Mouse (Mus musculus) forebrain, embryonic 11.5 days (tissue): Measurements from ENCODE around the gene Dctn5. TPM values are rescaled to one million over a fixed set of nuclear protein-coding genes. Genes with fewer than 3 reads are reported as not detected.
"Not testable (repeated sequence)": the region's sequence is repeated elsewhere in the genome, so short reads cannot be mapped to it uniquely, and the experiment has no call there.

ENCODE experiments used
- ATAC-seq: fragments of 200-750 bp; cut with Nextera tagmentation; replicated peaks from 2 replicates; pipeline ENCODE4 v1.8.0; 2017; ENCODE audit warnings: moderate TSS enrichment; ENCODE audit not compliant: low FRiP score
- DNase-seq: peaks from one replicate; pipeline ENCODE4 v3.0.0-alpha.2; 2017; ENCODE audit warnings: low spot score
- H3K27ac ChIP-seq: fragments of 300-500 bp; sonication (generic); 2 replicates; pipeline ENCODE4 v1.5.1; 2014; ENCODE audit warnings: low read depth, low read length
- H3K27me3 ChIP-seq: fragments of 300-500 bp; sonication (generic); 2 replicates; pipeline ENCODE4 v1.6.1; 2014; ENCODE audit warnings: mild to moderate bottlenecking, low read length, mixed read lengths; ENCODE audit not compliant: control insufficient read depth, insufficient read depth
- H3K36me3 ChIP-seq: fragments of 300-500 bp; sonication (generic); 2 replicates; pipeline ENCODE4 v1.6.1; 2014; ENCODE audit warnings: mild to moderate bottlenecking, low read length, moderate library complexity, mixed read lengths; ENCODE audit not compliant: control insufficient read depth, insufficient read depth
- H3K4me1 ChIP-seq: fragments of 300-500 bp; sonication (generic); replicated peaks from 2 replicates; pipeline ENCODE4 v1.6.1; 2014; ENCODE audit warnings: low read length, mixed read lengths; ENCODE audit not compliant: control insufficient read depth, insufficient read depth
- H3K4me2 ChIP-seq: fragments of 300-500 bp; sonication (generic); 2 replicates; pipeline ENCODE4 v1.6.1; 2014; ENCODE audit warnings: low read depth, mild to moderate bottlenecking, low read length, moderate library complexity, mixed read lengths; ENCODE audit not compliant: severe bottlenecking
- H3K4me3 ChIP-seq: fragments of 300-500 bp; sonication (generic); 2 replicates; pipeline ENCODE4 v1.5.1; 2014; ENCODE audit warnings: low read depth, low read length
- H3K9ac ChIP-seq: fragments of 300-500 bp; sonication (generic); 2 replicates; pipeline ENCODE4 v1.6.1; 2014; ENCODE audit warnings: low read length
- H3K9me3 ChIP-seq: fragments of 300-500 bp; sonication (generic); 2 replicates; pipeline ENCODE4 v1.6.1; 2016; ENCODE audit warnings: low read length, mixed read lengths; ENCODE audit not compliant: control insufficient read depth
- WGBS: fragments of 180-500 bp; shearing (Covaris S2); extraction: QIAGEN DNeasy Blood & Tissue Kit; methylation state at CpG from one replicate; pipeline ENCODE4 v1.1.7; 2014; 5-methylcytosine and 5-hydroxymethylcytosine counted together
- polyA plus RNA-seq: library from polyadenylated mRNA; unstranded; fragments of >200 nt; fragmentation: Nextera tagmentation; extraction: Ambion mirVana; gene quantifications from 2 replicates; pipeline ENCODE4 v1.2.1, GENCODE M21; 2014

Gene Dctn5
- polyA plus RNA-seq = 126 and 135 TPM in 2 replicates

GRCm38 (mm10) chr7:122132497-122133337 is at the start of gene Dctn5, which contains the start of gene Palb2:
TSS of gene Dctn5 (plus strand) at chr7:122133041.
TSS of gene Palb2 (minus strand) at chr7:122132985.
- no peak within 1 kb of the TSS for H3K27ac ChIP-seq

DNA sequence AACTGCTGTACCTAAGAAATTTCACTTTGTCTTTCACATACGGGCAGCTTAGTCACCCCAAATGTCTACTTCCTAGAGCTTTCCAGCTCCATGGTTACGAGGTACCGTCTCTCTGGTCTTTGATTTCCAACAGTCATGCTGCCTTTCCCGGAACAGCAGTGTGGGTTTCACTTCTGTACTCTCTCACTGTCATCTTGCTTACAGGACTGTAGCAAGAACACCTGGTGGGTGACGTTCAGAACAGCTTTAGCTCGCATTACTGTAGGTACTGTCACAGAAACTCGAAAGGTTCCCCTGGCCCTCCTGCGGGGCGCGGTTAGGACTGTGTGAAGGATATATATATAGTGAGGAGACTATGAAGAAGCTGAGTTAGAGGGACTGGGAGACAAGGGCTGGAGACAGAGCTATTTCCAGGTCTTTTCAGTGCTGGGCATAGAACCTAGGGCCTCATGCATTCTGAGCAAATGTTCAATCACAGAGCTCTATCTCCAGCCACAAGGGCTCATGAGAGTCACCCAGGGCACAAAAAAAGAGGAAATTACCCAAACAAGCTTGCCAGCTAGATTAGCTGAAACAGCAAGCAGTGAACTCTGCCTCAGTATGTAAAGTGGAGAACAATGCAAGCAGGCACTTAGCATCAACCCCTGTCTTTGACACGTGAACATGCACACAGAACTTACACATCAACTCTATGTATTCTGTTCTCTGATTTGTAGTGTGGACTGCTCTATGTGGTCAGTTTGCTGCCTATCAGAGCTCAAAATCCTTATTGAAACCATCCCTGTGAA is 45.5 kb upstream of the Dctn5 start:
- Histone ChIP-seq H3K36me3 (peaks cover 17% of the 10 kb centered on the region; the same call in 1 of the 2 replicates), H3K4me1 (no peaks in the 10 kb centered on the region)
- no peak for ATAC-seq

More at GRCm38 (mm10) chr7:122132497-122133337, at the start of gene Dctn5, which contains the start of gene Palb2:
- Histone ChIP-seq H3K4me2 (peak within 1 kb of the TSS; percentile 80), H3K4me1 (no peaks in the 10 kb centered on the region; the same call in 1 of the 2 replicates), H3K27me3 (no peaks in the 10 kb centered on the region), H3K4me3 (peak within 1 kb of the TSS; percentile 86), H3K36me3 (peaks cover 2% of the 10 kb centered on the region; the same call in 1 of the 2 replicates), H3K9ac (peak within 1 kb of the TSS; percentile 87), H3K9me3 (no peaks in the 10 kb centered on the region)
- DNase-seq = peak; percentile 98
- ATAC-seq = peak; percentile 97
- under 1% methylated on average over 54 of the region's 54 CpGs for WGBS

GRCm38 (mm10) chr7:122094564-122095330 is 38.1 kb upstream of the Dctn5 start:
- no peak for ATAC-seq
- H3K4me2 ChIP-seq = no peak overlapping the region
- H3K9me3 ChIP-seq = no peaks in the 10 kb centered on the region
- no peak overlapping the region for H3K27ac ChIP-seq
- no peaks in the 10 kb centered on the region for H3K27me3 ChIP-seq
- H3K4me1 ChIP-seq = no peaks in the 10 kb centered on the region
- no peak overlapping the region for H3K9ac ChIP-seq
- no peak for DNase-seq
- WGBS = 94% methylated on average over 2 of the region's 2 CpGs
- peaks cover 25% of the 10 kb centered on the region; the same call in 1 of the 2 replicates for H3K36me3 ChIP-seq
- no peak overlapping the region for H3K4me3 ChIP-seq

More for the DNA sequence above, 45.5 kb upstream of the Dctn5 start:
- H3K9ac ChIP-seq = no peak overlapping the region
- H3K9me3 ChIP-seq = no peaks in the 10 kb centered on the region
- no peak overlapping the region for H3K4me3 ChIP-seq
- H3K4me2 ChIP-seq = no peak overlapping the region
- no peaks in the 10 kb centered on the region for H3K27me3 ChIP-seq
- no peak for DNase-seq
- WGBS = 89% methylated on average over 11 of the region's 11 CpGs
- H3K27ac ChIP-seq = no peak overlapping the region

GRCm38 (mm10) chr7:122098009-122098408 is 34.8 kb upstream of the Dctn5 start:
- 92% methylated on average over 3 of the region's 3 CpGs for WGBS
- DNase-seq (no peak), ATAC-seq (no peak)
- Histone ChIP-seq H3K4me1 (peaks cover 4% of the 10 kb centered on the region), H3K4me3 (no peak overlapping the region), H3K36me3 (peaks cover 17% of the 10 kb centered on the region; the same call in 1 of the 2 replicates), H3K9me3 (no peaks in the 10 kb centered on the region), H3K27me3 (no peaks in the 10 kb centered on the region), H3K9ac (no peak overlapping the region), H3K27ac (no peak overlapping the region), H3K4me2 (no peak overlapping the region)

GRCm38 (mm10) chr7:122099222-122099621 is 33.6 kb upstream of the Dctn5 start:
- no peak for ATAC-seq
- H3K27me3 ChIP-seq = no peaks in the 10 kb centered on the region

DNA sequence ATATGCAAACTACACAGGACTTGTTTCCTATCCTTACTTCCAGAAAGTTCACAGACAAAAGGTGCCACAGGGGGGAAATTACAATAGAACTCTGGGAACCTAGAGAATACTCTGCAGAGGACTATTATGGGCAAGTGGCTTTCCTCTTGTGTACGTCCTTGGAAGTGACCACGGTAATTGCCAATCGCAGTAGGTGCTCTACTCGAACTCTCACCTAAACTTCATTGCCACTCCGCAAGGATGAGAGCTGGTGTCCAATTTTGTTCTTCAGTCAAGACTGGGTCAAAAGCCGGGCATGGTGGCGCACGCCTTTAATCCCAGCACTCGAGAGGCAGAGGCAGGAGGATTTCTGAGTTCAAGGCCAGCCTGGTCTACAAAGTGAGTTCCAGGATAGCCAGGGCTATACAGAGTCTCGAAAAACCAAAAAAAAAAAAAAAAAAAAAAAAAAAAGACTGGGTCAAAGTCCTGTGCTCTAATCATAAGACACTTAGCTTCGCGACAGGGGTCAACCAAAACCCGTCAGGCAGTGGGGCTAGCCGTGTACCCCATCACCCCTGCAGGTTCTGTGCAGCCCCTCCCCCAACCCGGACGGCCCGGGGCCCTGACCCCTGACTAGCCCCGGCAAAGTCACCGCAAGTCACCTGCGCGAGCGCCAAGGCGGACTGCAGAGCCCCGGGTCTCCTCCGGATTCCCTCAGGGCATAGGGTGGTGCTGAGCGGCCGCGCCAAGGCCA is 31.7 kb upstream of the Dctn5 start:
- Histone ChIP-seq H3K4me3 (peak overlapping the region; percentile 67), H3K4me2 (peak overlapping the region; percentile 57), H3K9ac (peak overlapping the region; percentile 85)
- DNase-seq = peak; percentile 74
- not testable (repeated sequence) for H3K9me3 ChIP-seq, H3K36me3 ChIP-seq, H3K4me1 ChIP-seq, H3K27ac ChIP-seq, H3K27me3 ChIP-seq
- 8% methylated on average over 25 of the region's 28 CpGs for WGBS
- peak; percentile 80 for ATAC-seq

More at GRCm38 (mm10) chr7:122099222-122099621, 33.6 kb upstream of the Dctn5 start:
- Histone ChIP-seq H3K9me3 (no peaks in the 10 kb centered on the region), H3K27ac (no peak overlapping the region), H3K9ac (no peak overlapping the region), H3K36me3 (peaks cover 17% of the 10 kb centered on the region; the same call in 1 of the 2 replicates), H3K4me1 (peaks cover 4% of the 10 kb centered on the region), H3K4me3 (no peak overlapping the region), H3K4me2 (no peak overlapping the region)
- DNase-seq = peak; percentile 62
- WGBS = 71% methylated on average over 4 of the region's 4 CpGs

DNA sequence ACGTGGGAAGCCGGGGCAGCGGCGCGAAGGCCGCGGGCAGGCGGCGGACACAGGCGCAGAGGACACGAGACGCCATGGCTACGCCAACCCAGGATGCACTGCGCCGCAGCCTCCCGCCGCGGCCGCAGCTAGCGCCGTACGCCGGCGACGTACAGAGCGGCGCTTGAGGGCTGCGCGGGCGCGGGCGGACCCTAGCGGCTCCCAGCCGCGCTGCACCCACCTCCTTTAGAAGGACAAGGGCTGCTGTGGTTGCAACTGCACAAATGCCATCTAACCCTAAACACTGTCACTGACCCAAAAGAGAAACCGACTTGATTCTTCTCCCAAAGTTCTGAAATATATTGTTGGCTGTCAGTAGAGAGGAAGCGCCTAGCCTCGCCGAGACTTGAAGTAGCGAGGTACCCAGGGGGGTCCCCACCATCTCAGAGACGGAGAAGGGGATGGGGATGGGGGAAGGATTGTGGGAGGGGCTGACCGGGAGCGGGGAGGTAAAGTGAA is 31.0 kb upstream of the Dctn5 start, which contains the start of gene Ndufab1:
Gene Ndufab1, minus strand, starts transcription at position 140 of the 498 bp plus-strand sequence.
- H3K27ac ChIP-seq = no peak within 1 kb of the TSS
- peak within 1 kb of the TSS; percentile 85 for H3K9ac ChIP-seq
- DNase-seq (peak; percentile 92), ATAC-seq (peak; percentile 98)
- peak within 1 kb of the TSS; percentile 57 for H3K4me2 ChIP-seq
- H3K4me3 ChIP-seq = peak within 1 kb of the TSS; percentile 67
- H3K9me3 ChIP-seq = no peaks in the 10 kb centered on the region
- H3K4me1 ChIP-seq = peaks cover 4% of the 10 kb centered on the region
- no peaks in the 10 kb centered on the region; the same call in 1 of the 2 replicates for H3K36me3 ChIP-seq
- H3K27me3 ChIP-seq = no peaks in the 10 kb centered on the region
- WGBS = under 1% methylated on average over 40 of the region's 43 CpGs
